Mouse (Mus musculus): ENCODE measurements around the gene Aspg.

The Aspg gene

DNA sequence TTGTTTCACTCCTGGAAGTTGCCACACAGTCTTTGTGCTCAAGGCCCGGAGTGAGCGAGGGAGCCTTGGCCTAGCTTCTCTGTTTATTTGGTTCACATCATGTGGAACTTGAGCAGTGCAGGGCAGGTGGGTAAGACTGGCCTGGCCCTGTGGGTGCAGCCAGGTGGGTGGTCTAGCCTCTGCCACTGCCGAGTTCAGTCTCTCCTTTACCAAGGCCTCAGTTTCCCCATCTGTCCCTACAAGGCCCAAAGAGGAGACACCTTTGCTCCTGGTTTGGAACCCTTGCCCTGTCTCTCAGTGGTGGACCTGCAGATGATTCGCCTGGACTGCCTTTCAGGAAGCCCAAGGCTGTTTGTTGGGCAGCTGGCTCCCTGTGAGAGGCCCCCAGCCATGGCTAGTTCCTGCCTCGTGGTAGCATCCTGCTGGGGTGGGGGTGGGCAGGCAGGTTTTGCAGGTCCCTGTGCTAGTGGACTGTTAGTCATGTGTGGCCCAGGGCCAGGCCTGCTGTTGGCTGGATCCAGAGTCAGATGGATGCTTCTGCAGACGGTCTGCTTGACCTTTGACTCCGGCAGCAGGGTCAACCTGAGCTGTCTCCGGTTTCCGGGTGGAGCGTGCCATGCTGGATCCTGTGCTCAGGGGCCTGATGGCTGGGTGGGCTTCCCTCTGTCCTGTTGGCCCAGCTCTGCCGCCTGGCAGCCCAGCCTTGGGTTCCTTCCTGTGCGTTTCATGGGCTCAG lies 44.9 kb downstream of the Aspg start:
- no peak for DNase-seq (ENCODE audit: low spot score)

DNA sequence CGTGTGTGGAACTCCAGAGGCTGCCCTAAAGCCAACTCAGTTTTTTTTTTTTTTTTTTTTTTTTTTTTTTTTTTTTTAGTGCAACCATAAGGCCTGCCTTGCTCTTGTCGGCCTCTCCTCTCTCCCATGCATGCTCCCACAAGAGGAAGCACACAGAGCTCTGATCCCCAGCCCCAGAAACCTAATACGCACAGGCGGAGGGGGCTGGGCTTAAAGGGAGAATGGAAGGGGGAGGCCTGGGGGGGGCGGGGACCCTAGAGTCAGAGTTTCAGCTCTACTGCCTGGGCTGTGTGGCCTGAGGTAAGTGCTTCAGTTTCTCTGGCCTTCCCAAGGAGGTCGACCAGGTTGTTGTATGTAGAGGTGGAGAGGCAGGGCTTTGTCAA lies 45.5 kb downstream of the Aspg start:
- DNase-seq (ENCODE audit: low spot score) = no peak

DNA sequence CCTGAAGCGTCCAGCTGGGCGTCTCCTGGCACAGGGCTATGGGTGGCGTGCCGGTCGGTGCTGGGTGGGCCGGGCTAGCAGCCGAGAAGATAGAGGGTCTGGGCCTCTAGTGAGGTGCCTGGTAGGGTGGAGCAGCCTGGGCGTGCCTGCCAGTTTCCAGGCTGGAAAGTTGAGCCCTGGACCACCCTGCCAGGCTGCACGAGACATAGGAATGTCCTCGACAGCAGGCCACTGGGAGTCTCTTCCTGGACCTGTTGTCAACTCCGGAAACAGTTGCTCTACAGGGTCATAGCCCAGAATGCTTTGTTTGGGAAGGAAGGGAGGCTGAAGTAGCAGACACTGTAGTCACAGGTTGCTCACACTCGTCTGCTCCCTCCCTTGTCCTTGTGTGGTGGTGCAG lies 47.1 kb downstream of the Aspg start:
- no peak for DNase-seq (ENCODE audit: low spot score)

DNA sequence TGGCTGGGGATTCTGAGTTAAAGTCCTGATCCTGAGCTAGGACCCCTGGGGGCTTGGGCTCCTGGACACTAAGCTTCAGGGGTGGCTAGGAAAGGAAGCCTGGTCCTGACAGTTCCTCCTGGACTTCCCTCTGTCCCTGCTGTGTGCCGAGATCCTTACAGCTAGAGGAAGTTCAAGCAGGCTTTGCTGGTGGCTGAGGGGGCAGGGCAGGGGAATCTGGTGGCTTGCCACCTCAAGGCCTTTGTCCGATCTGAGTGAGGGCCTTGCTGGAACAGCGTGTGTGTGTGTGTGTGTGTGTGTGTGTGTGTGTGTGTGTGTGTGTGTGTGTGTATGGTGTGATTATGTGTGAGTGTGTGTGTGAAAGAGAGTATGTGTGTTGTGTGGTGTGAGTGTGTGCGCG lies 48.0 kb downstream of the Aspg start:
- no peak for DNase-seq (ENCODE audit: low spot score)

DNA sequence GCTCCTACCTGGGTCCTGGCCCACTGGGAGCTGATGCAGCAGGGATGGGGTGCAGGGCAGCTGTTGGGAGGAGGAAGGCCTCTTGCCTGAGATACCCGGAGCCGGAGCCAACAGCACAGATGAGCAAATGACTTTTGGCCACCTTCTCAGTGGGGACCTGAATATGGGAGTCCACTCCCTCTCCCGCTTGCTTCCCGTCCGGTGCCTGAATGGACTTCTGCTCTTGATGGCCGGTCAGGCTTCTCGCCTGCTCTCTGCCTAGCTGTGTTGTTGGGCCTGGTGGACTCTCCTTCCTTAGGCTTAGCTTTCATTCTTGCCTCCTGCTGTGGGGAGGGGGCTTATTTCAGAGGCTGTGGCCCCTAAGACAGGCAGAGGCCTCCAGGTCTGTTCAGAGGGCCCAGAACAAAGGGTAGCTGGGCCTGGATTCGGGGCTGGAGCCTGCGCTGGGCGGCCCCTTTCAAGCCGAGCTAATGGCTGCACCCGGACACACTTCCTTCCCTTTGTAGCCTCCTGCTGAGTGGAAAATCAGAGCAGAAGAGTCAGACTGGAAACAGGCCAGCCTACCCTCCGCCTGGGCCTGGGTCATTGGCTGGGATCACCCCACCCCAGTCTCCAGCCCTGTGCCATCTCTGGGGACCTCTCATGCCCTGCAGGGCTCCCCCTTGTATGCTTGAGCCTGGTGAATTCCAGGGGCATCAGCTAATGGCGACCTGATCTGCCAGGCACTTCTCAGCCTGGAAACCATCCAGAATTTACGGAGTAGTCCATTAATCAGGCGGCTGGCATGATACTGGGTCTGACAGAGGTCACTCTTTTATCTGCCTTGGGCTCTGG lies 49.0 kb downstream of the Aspg start:
- no peak for DNase-seq (ENCODE audit: low spot score)

DNA sequence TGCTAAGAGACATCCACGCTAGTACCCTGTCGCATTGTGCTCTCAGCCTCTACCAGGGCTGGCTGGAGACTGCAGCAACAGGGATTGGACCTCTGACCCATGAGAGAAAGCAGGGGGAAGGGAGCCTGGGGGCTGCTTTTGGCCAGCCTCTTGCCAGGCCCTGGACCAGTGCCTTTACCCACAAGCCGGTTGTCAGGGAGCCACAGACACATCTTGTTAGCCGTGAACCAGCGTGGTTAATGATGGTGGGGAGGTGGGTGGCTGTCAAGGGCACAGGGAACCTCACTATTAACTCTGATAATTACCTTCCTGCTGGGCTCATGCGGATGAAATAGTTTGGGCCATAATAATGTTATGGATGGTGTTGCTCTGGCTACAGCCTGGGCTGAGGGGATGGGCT lies 50.3 kb downstream of the Aspg start:
- no peak for DNase-seq (ENCODE audit: low spot score)

DNA sequence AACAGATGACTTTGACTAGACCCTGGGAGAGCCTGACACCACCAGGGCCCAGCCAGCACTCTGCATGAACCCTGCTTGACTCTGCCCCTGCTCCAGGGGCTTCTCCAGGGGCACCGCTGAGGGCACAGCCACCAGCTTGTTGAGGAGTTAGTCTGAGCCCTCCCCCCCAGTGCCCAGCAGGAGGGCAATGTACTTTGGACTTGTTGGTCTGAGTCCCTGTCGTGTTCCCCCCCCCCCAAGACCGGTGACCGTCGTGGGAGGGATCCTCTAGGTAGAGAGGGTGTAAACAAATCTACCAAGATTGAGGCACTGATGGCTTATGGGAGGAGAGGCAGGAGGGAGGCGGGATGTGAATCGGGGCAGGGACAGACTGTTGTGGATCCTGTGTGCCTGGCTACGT lies 51.8 kb downstream of the Aspg start:
- no peak for DNase-seq (ENCODE audit: low spot score)

DNA sequence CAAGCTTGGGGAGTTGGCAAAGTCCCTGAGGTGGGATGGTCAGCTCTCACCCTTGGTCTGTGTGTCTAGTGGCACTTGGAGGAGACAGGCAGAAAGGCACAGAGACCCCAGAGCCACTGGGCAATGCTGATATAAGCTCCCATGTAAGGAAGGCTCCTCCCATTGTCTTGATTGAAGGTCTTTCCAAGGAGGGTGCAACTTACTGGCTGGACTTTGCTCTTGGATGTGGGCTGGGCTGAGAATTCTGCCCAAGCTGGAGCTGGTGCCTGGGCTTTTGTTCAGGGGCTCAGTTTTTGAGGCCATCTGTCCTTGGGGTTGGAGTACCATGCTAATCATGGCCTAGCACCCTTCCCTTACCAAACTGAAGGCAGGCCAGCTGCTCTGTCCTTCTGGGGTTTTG lies 52.3 kb downstream of the Aspg start:
- no peak for DNase-seq (ENCODE audit: low spot score)

DNA sequence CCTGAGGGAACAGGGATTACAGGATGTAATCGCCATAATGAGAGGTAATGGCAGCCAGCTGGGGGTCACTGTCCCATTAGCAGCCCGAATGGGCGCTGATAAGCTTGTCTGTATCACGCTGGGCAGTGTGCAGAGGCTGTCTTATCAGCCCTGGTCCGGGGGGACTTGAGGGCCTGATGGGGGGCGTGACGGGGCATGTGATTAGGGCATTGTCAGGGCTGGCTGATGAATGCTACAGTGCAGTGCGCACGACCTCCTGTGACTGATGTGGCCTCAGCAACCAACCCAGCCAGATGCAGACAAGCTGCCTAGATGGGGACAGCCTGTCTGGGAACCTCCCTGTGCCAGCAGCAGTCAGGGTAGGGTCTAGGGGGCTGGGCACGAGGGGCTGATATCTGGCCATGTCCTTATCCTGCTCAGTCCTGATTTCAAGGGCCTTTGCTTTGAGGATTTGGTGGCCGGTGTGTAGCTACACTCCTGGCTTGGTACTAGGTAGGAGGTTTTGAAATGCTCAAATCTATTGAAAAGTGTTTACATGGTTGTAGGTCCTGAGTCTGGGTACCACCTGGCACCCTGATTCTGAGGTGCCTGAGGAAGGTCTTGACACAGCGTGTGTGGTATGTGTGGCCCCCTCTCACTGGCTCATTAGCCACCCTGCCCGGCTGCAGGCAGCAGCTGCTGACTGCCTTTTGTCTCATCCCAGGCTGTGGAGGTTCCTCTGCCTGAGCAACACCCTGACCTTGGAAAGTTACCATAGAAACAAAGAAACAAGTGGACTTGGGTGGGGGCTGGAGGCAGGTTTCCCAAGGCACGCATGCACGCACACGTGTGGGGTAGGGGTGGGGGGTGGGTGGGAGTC lies 57.7 kb downstream of the Aspg start:
- DNase-seq (ENCODE audit: low spot score) = no peak

DNA sequence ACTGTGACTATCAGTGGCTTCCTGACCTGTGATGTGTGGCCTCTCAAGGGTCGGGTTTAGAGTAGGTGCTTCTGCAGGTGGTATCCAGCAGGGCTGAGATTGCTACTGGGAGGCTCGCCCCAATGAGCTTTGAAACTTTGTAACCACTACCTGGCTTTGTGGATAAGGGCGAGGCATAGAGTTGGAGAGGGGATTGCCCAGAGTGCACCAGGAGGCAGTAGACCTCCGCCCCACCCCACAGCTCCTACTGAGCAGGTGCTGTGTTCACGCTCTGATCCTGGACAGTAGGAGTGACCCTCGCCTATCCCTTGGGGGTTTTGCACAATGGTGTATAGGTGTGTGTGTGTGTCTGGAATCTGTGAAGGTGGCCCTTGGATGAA lies 58.4 kb downstream of the Aspg start:
- no peak for DNase-seq (ENCODE audit: low spot score)

DNA sequence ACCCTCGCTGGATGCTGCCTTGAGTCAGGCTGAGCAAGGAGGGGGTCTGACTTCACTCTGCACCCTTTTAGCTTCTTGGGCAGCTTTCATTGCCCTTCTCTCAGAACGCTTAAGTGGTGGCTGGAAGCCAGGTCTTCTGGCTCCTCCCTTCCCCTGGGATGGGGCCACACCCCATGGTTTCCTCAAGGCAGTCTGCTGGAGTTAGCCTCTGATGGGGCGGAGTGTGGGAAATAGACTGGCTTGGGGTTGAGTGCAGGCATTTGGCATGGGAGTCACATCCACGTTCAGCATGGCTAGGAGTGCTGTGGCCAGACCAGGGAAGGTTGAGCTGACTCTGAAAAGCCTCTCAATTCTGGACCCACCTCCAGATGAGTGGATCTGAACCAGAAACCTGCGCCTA lies 62.8 kb downstream of the Aspg start:
- no peak for DNase-seq (ENCODE audit: low spot score)

DNA sequence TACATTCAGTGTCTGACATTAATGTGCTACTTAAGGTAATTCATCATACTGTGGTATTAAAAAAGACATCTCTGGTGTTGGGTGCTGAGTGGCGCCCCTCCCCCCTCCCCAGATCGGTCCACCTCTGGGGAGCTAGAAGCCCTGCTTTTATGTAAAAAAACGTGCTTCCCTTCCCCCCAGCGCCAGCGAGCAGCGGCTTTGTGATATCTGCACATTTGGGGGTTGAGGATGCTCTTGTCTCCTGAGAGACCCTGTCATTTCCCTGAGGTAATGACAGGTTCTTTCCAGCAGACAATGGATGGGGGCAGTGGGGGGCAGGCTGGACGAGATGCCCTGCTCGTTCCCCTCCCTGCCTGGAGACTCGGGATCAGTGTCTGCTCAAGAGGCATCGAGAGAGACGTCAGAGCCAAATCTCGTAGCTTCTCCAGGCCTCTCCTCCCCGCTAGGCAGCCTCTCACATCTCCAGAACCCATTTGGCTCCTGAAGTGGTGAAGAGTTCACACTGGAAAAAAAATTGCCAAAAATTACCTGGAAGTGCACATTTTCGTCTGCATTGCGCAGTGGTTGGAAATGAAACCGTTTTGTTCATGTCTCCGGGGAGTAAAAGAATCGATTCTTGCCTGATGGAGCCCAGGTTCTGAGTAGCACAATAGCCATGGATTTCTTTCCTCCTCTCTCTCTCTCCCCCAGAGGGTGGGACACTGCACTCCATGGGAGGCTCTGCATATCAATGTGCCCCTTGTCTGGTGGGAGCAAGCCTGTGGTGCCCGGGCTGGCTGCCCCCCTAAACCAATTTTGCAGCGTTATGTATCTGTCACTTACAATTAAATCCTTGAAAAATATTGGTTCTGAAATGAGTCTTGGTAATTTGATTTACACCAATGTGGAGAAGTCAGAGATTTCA lies 64.4 kb downstream of the Aspg start:
- DNase-seq (ENCODE audit: low spot score) = no peak

DNA sequence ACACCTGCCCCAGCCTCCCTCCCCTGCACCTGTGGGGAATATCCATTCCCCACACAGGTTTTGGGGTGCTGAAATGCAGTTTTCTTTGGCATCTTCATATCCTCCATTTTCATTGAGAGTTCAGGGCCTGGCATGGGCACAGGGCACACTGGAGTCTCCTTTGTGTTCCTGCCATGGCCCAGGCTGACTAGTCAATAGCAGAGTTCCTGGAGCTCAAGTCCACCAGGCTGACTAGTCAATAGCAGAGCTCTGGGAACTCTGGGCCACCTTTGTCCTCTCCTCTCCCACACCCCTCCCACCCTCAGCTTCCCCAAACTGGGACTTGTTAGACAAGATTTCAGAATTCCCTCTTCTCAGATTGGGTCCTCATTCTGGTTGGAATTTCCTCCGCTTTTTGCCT lies 65.2 kb downstream of the Aspg start:
- no peak for DNase-seq (ENCODE audit: low spot score)

DNA sequence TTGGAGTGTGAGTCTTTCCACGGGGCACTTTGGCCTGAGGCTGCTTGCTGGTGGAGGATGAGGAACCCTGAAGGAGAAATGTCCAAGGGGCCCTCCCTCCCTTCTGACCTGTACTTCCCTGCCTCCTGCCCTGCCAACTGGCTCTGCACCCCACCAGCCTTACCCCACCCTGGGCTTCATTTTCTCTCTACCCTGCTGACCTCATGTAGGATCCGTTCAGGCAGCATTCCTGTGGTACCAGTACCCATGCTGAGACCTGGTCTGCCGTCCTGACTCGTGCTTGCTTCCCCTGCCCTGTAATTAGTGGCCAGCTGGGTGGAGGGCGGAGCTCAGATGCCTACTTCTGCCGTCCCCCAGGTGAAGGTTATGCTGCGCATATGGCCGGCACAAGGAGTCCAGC lies 65.7 kb downstream of the Aspg start:
- DNase-seq (ENCODE audit: low spot score) = no peak
